Mouse (Mus musculus) intestine, embryonic 14.5 days (tissue): ENCODE data around the gene LTO1. TPM values are rescaled to one million over a fixed set of nuclear protein-coding genes. Genes with fewer than 3 reads are reported as not detected.

Experiments used
- ATAC-seq: fragments of 200-750 bp; cut with Nextera tagmentation; replicated peaks from 2 replicates; pipeline ENCODE4 v1.8.0; 2017; ENCODE audit warnings: low read depth, moderate number of reproducible peaks, moderate TSS enrichment, moderate library complexity; ENCODE audit not compliant: low FRiP score, low TSS enrichment
- DNase-seq: peaks from one replicate; pipeline ENCODE4 v3.0.0-alpha.2; 2018; ENCODE audit warnings: low spot score
- H3K27ac ChIP-seq: fragments of 300-500 bp; sonication (generic); 2 replicates; pipeline ENCODE4 v1.5.1; 2014; ENCODE audit warnings: low read depth, mild to moderate bottlenecking, control low read depth
- H3K27me3 ChIP-seq: fragments of 300-500 bp; sonication (generic); replicated peaks from 2 replicates; pipeline ENCODE4 v1.6.1; 2014; ENCODE audit warnings: low read length, control low read depth; ENCODE audit not compliant: control insufficient read depth, insufficient read depth
- H3K36me3 ChIP-seq: fragments of 300-500 bp; sonication (generic); 2 replicates; pipeline ENCODE4 v1.6.1; 2014; ENCODE audit warnings: low read length, control low read depth; ENCODE audit not compliant: control insufficient read depth, insufficient read depth
- H3K4me1 ChIP-seq: fragments of 300-500 bp; sonication (generic); replicated peaks from 2 replicates; pipeline ENCODE4 v1.6.1; 2014; ENCODE audit warnings: low read length, control low read depth, mixed read lengths; ENCODE audit not compliant: control insufficient read depth, insufficient read depth
- H3K4me2 ChIP-seq: fragments of 300-500 bp; sonication (generic); 2 replicates; pipeline ENCODE4 v1.6.1; 2014; ENCODE audit warnings: low read length
- H3K4me3 ChIP-seq: fragments of 300-500 bp; sonication (generic); 2 replicates; pipeline ENCODE4 v1.5.1; 2014; ENCODE audit warnings: low read depth, low read length, control low read depth, mixed read lengths
- H3K9ac ChIP-seq: fragments of 300-500 bp; sonication (generic); 2 replicates; pipeline ENCODE4 v1.6.1; 2014; ENCODE audit warnings: mild to moderate bottlenecking, low read length
- H3K9me3 ChIP-seq: fragments of 300-500 bp; sonication (generic); 2 replicates; pipeline ENCODE4 v1.6.1; 2016; ENCODE audit warnings: low read length, control low read depth; ENCODE audit not compliant: control insufficient read depth
- WGBS: fragments of 180-500 bp; shearing (Covaris S2); extraction: QIAGEN DNeasy Blood & Tissue Kit; methylation state at CpG from one replicate; pipeline ENCODE4 v1.1.7; 2014; 5-methylcytosine and 5-hydroxymethylcytosine counted together
- polyA plus RNA-seq: library from polyadenylated mRNA; unstranded; fragments of >200 nt; fragmentation: Nextera tagmentation; extraction: Ambion mirVana; gene quantifications from 2 replicates; pipeline ENCODE4 v1.2.1, GENCODE M21; 2014

Gene LTO1
- polyA plus RNA-seq, 1 experiment from 2014 or later: 19.1 TPM

DNA sequence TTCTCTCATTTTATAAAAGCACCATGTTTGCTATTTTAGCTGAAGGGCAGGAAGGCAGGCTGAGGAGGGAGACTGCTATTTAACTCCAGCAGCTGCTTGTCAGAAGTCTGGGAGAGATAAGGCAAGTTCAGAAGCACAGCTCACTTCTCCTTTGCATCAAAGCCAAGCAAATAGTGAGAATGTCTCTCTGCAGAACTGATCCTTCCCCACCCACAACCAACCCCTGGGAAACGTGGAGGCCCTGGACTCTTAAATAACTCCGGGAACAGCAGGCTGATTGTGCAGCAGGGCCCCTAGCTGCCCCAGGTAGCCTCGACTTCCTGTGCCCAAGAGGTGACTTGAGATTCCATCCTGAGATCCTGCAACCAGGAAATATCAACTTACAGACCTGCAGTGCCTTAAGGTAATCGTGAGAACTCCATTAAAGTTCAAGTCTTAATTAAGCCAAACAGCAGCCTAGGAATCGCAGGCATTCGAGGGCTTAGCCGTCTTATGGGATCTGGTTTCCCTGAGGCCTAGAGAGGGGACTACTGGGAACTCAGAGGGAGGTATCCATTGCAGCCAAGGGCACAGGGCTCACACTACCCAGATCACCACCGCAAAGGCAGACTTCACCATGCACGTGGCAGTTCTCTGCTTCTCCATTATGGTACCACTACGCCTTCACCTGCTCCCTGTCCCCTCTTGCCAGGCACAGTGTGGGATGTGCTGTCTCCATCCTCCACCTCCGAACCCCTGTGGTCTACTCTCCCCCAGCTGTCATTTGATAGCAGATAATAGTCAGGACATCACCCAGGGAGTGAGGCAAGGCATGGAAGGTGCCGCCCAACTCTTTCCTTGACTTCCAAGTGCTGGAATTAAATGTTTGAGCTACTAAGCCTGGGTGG lies 43.9 kb downstream of the LTO1 start:
- DNase-seq (peak; percentile 51), ATAC-seq (no peak)
- Histone ChIP-seq H3K9me3 (no peaks in the 10 kb centered on the region), H3K36me3 (no peaks in the 10 kb centered on the region), H3K27me3 (no peaks in the 10 kb centered on the region), H3K27ac (no peak overlapping the region), H3K4me1 (no peaks in the 10 kb centered on the region), H3K4me3 (no peak overlapping the region), H3K4me2 (no peak overlapping the region), H3K9ac (no peak overlapping the region)
- WGBS: 46% methylated on average over 12 of the region's 12 CpGs

GRCm38 (mm10) chr7:144963911-144964310 lies 49.0 kb downstream of the LTO1 start:
- no peak for DNase-seq
- ATAC-seq: no peak
- Histone ChIP-seq H3K36me3 (no peaks in the 10 kb centered on the region), H3K4me1 (no peaks in the 10 kb centered on the region), H3K9me3 (no peaks in the 10 kb centered on the region), H3K4me3 (no peak overlapping the region), H3K27ac (no peak overlapping the region), H3K27me3 (no peaks in the 10 kb centered on the region), H3K4me2 (no peak overlapping the region), H3K9ac (no peak overlapping the region)
- 98% methylated on average over 1 of the region's 1 CpGs for WGBS

- 78% methylated on average over 4 of the region's 4 CpGs for WGBS
Measured at GRCm38 (mm10) chr7:144964316-144964715, 49.4 kb downstream of the LTO1 start.

DNA sequence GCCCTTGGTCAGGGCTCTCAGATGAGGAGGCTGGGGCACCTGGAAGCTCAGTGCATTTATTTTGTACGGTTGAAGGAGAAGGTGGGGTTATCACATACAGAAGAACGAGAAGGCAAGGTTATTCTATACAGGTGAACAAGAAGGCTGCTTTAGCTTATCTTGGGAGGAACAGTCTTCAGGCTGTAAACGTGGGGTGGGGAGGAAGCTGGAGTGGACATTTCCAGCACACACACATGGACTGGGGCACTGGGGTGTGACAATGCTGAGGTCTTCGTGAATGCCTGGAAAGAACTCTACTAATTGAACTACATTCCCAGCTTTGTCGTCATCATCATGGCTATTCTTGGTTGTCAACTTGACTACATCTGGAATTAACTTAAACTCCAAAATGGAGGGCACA lies 51.0 kb downstream of the LTO1 start:
- Histone ChIP-seq H3K9ac (no peak overlapping the region), H3K27ac (no peak overlapping the region), H3K27me3 (no peaks in the 10 kb centered on the region), H3K4me2 (no peak overlapping the region), H3K4me3 (no peak overlapping the region), H3K9me3 (no peaks in the 10 kb centered on the region), H3K36me3 (no peaks in the 10 kb centered on the region), H3K4me1 (no peaks in the 10 kb centered on the region)
- 73% methylated on average over 5 of the region's 5 CpGs for WGBS
- DNase-seq (no peak), ATAC-seq (no peak)

More at GRCm38 (mm10) chr7:144964316-144964715, 49.4 kb downstream of the LTO1 start:
- Histone ChIP-seq H3K4me2 (no peak overlapping the region), H3K4me3 (no peak overlapping the region), H3K4me1 (no peaks in the 10 kb centered on the region), H3K9ac (no peak overlapping the region), H3K36me3 (no peaks in the 10 kb centered on the region), H3K27ac (no peak overlapping the region), H3K9me3 (no peaks in the 10 kb centered on the region), H3K27me3 (no peaks in the 10 kb centered on the region)
- DNase-seq (no peak), ATAC-seq (no peak)

DNA sequence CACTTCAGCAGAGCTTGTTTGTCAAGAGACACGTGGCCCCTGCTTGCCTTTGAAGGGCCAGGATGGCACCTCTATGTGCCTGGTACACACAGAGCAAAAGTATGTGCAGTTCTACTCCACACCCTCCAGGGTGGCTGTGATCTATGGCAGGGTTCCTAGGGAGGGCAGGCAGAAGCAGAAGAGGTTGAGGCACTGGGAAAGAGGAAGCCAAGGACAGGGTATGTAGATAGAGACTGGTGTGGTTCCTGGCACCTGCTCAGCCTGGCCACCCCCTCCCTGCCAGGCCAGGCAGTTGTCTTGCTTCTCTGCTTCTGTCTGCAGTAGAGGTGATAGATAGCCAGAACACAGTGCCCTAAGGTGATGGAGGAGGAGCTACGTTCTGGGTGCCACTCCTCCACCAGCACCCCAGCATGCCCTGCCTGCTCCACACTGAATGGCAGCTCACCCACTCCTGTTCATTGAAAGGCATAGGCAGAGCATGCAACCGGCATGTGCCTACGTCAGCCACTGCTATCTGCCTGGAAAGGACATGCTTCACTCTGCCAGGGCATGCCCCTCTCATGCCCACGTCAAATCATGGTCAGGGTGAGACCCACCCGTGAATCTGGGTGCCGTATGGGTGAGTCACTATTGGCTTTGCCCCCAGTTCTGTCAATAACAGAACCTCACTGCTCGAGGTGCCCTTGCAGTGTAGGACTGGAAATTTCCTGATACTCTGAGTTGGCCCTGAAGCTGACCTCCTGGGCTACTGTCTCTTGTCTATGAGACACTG lies 56.3 kb downstream of the LTO1 start:
- Histone ChIP-seq H3K4me1 (no peaks in the 10 kb centered on the region), H3K27me3 (no peaks in the 10 kb centered on the region), H3K9ac (no peak overlapping the region), H3K4me2 (no peak overlapping the region), H3K9me3 (no peaks in the 10 kb centered on the region), H3K4me3 (no peak overlapping the region), H3K27ac (no peak overlapping the region), H3K36me3 (no peaks in the 10 kb centered on the region)
- DNase-seq: no peak
- WGBS: 72% methylated on average over 8 of the region's 8 CpGs
- ATAC-seq: no peak

DNA sequence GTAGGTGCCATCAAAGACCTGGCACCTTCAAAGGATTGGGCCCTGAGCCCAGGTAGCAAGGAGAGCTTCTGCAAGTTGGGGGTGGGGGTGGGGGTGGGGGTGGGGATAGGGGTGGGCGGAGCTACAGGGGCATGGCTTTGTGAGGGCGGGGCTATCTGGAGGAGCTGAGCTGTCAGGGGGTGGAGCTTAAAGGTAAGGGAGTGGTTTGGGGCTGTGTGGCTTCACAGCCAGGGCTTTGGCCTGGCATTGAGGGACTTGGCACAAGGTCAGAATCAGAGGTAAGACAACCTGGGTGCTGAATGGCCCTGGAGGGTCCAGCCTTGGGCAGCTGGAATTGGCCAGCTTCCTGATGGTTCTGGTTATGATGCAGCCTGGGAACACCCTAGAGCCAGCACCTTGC lies 56.9 kb downstream of the LTO1 start:
- 32% methylated on average over 2 of the region's 2 CpGs for WGBS
- Histone ChIP-seq H3K27me3 (no peaks in the 10 kb centered on the region), H3K27ac (no peak overlapping the region), H3K4me1 (no peaks in the 10 kb centered on the region), H3K9ac (no peak overlapping the region), H3K36me3 (no peaks in the 10 kb centered on the region), H3K9me3 (no peaks in the 10 kb centered on the region), H3K4me3 (no peak overlapping the region), H3K4me2 (no peak overlapping the region)
- 0 out of 2 replicates have a peak, but pooled peaks have one; percentile 32 for ATAC-seq
- no peak for DNase-seq

DNA sequence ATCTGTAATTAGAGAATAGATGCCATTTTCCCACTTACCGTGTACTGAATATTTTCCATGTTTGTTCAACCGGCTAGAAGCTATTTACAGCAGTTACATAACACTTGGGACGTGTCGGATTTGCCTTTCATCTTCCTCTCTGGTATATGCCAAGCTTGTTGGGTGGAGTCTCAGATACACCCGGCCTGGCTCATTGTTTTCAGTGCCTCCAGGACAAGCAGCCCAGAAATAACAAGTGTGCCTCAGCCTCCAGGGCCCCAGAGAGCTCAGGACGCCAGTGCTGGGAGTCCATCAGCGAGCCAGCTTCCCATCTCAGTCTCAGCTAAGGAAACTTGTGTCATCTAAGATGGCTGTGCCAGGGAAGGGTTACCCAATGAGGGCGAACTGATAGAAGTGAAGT lies 58.6 kb downstream of the LTO1 start:
- H3K4me2 ChIP-seq: no peak overlapping the region
- ATAC-seq (no peak), DNase-seq (no peak)
- H3K4me3 ChIP-seq: no peak overlapping the region
- WGBS: 68% methylated on average over 8 of the region's 8 CpGs
- no peak overlapping the region for H3K27ac ChIP-seq
- H3K36me3 ChIP-seq: no peaks in the 10 kb centered on the region
- H3K27me3 ChIP-seq: no peaks in the 10 kb centered on the region
- no peaks in the 10 kb centered on the region for H3K4me1 ChIP-seq
- H3K9ac ChIP-seq: no peak overlapping the region
- no peaks in the 10 kb centered on the region for H3K9me3 ChIP-seq

DNA sequence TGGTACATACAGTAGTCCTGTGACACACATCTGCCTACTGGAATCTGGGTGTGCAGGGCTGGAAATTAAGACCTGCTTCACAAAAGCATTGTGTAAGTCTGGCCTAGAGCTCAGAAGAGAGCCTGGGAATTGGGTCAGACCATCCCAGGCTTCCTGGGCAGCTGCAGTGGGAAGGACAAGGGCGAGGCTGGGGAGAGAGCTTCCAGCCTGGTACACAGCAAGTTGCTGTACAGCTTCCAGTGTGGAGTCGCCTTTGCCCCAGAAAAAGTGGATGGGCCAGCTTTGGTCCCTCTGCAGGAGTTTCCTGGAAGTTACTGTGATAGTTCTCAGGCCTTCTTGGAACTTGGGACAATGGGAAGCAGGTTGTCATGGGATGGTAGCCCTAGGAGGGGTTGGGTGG lies 62.2 kb downstream of the LTO1 start:
- DNase-seq (no peak), ATAC-seq (no peak)
- H3K4me2 ChIP-seq: no peak overlapping the region
- no peak overlapping the region for H3K9ac ChIP-seq
- H3K9me3 ChIP-seq: 0 out of 2 replicates have a peak, but pooled peaks cover 2% of the 10 kb centered on the region
- H3K36me3 ChIP-seq: no peaks in the 10 kb centered on the region
- WGBS: 77% methylated on average over 2 of the region's 2 CpGs
- H3K27me3 ChIP-seq: no peaks in the 10 kb centered on the region
- H3K4me1 ChIP-seq: no peaks in the 10 kb centered on the region
- no peak overlapping the region for H3K27ac ChIP-seq
- H3K4me3 ChIP-seq: no peak overlapping the region
